Mouse (Mus musculus): ENCODE measurements around the gene Osbpl3.

DNA sequence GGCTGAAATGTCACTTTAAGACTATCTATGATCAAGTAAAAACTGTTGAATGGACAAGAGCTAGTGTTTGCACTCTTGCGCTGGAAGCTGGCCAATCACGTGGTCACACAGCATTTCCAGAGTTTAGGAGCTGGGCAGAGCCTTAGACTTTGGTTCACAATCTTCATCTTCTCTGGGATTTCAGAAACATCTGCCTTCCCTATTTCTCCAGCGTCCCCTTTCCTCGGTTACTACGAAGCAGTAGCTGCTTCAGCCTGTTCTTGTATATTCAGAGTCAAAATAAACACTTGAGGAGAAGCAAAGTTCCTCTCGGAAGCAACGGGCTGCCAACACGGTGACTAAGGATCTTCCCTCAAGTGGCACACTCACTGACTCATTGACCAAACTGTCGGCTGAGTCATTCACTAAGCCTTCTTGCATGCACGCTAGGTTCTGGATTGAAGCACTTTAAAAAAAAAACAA lies 201.2 kb downstream of the Osbpl3 start:
- no peak for TF ChIP-seq POLR2A (IDR thresholded peaks at IDR 0.05; ENCODE audit: low read depth, low read length)
- TF ChIP-seq CTCF (IDR thresholded peaks at IDR 0.05; ENCODE audit: borderline replicate concordance, insufficient read depth, low read length): no peak

Measured in embryonic fibroblast, embryonic 13.5 days (primary cell).